Mouse (Mus musculus) C2C12 (cell line): ENCODE measurements at regions not wholly inside any gene's neighbourhood (a gene's known extent, or its start where the extent isn't known, plus 50 kb on each side); places are given as distances from the start of the nearest gene placed in this dataset.

ENCODE experiments used
- CEBPB ChIP-seq: IDR thresholded peaks from one replicate; pipeline ENCODE4 v1.6.1; 2011; ENCODE audit warnings: low read depth, mild to moderate bottlenecking, control low read depth, moderate library complexity
- CTCF ChIP-seq: IDR thresholded peaks from one replicate; pipeline ENCODE4 v1.5.1; 2011; ENCODE audit not compliant: control insufficient read depth, insufficient read depth, insufficient read length
- FOSL1 ChIP-seq: IDR thresholded peaks from one replicate; pipeline ENCODE4 v1.8.0; 2011; ENCODE audit warnings: mild to moderate bottlenecking, low read length; ENCODE audit not compliant: poor library complexity, insufficient read depth, severe bottlenecking
- MYOD1 ChIP-seq: IDR thresholded peaks from one replicate; pipeline ENCODE4 v1.6.1; 2011; ENCODE audit warnings: low read depth; ENCODE audit not compliant: control insufficient read depth, insufficient read length
- MYOG ChIP-seq: IDR thresholded peaks from one replicate; pipeline ENCODE4 v1.6.1; 2011; ENCODE audit not compliant: control insufficient read depth, insufficient read length; ENCODE audit errors: extremely low read depth
- USF1 ChIP-seq: IDR thresholded peaks from one replicate; pipeline ENCODE4 v1.6.1; 2011; ENCODE audit warnings: low read depth, mild to moderate bottlenecking, control low read depth, moderate library complexity

DNA sequence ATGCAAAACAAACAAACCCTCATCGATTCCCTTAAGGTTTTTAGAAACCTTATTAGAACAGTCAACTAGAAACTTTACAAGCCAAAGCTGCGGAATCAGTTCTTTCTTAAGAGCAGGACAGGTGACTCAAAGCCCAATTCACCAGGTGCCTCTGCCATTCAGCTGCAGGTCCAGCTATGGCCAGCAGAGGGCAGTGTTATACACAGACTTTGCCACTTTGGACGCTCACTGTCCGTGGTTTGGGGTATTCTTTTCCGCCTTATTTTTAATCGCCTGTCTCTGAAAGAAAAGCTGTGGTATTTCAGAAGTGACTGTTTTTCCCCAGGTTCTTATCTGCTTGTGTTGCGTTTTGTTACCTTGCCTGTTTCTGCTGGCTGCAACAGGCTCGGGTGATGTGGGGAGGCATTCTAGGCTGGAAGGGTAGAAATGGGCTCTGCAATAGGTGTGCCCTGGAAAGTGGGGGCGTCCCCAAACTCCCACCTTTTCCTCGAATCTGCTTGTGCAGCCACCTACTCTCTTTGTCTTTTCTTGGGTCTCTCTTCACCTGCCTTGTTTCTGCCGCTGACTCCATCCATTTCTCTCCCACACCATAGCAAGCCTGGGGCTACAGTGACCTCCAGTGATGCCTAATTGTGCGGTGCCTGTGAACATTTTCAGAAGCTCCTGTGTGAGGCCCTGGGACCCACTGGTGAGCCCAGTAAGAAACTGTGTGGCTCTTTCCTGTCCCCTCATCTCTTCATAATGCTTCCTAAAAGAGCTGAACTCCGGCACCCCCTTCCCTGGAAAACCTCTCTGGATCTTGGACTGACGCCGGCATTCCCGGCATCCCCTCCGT, 142.4 kb downstream of the Mtx3 start:
- peak; percentile 89 for TF ChIP-seq CTCF
- no peak for TF ChIP-seq MYOD1
- no peak for TF ChIP-seq FOSL1
- no peak for TF ChIP-seq MYOG
- TF ChIP-seq USF1 = no peak
- no peak for TF ChIP-seq CEBPB
